Mouse (Mus musculus) hindbrain, embryonic 12.5 days (tissue): Measurements from ENCODE around the gene Tnip1. TPM values are rescaled to one million over a fixed set of nuclear protein-coding genes. Genes with fewer than 3 reads are reported as not detected.
A peak's percentile ranks its signal among the peaks of the same experiment; 100 is the strongest.

ENCODE experiments used
- ATAC-seq: fragments of 200-750 bp; cut with Nextera tagmentation; 2 replicates; pipeline ENCODE4 v1.8.0; 2017; ENCODE audit warnings: moderate TSS enrichment; ENCODE audit not compliant: low FRiP score
- H3K27ac ChIP-seq: fragments of 300-500 bp; sonication (generic); 2 replicates; pipeline ENCODE4 v1.5.1; 2016; ENCODE audit warnings: mild to moderate bottlenecking
- H3K27me3 ChIP-seq: fragments of 300-500 bp; sonication (generic); 2 replicates; pipeline ENCODE4 v1.6.1; 2016; ENCODE audit warnings: mild to moderate bottlenecking
- H3K36me3 ChIP-seq: fragments of 300-500 bp; sonication (generic); 2 replicates; pipeline ENCODE4 v1.6.1; 2016; ENCODE audit warnings: mild to moderate bottlenecking
- H3K4me1 ChIP-seq: fragments of 300-500 bp; sonication (generic); 2 replicates; pipeline ENCODE4 v1.6.1; 2016
- H3K4me2 ChIP-seq: fragments of 300-500 bp; sonication (generic); replicated peaks from 2 replicates; pipeline ENCODE4 v1.6.1; 2016; ENCODE audit warnings: mild to moderate bottlenecking
- H3K4me3 ChIP-seq: fragments of 300-500 bp; sonication (generic); 2 replicates; pipeline ENCODE4 v1.5.1; 2016; ENCODE audit warnings: mild to moderate bottlenecking
- H3K9ac ChIP-seq: fragments of 300-500 bp; sonication (generic); 2 replicates; pipeline ENCODE4 v1.6.1; 2016; ENCODE audit warnings: mild to moderate bottlenecking, moderate library complexity
- H3K9me3 ChIP-seq: fragments of 300-500 bp; sonication (generic); replicated peaks from 2 replicates; pipeline ENCODE4 v1.6.1; 2016; ENCODE audit warnings: mild to moderate bottlenecking
- WGBS: fragments of 180-500 bp; shearing (Covaris S2); methylation state at CpG from one replicate; pipeline ENCODE4 v1.1.7; 2016; 5-methylcytosine and 5-hydroxymethylcytosine counted together
- polyA plus RNA-seq: library from polyadenylated mRNA; unstranded; fragments of >200 nt; fragmentation: Nextera tagmentation; extraction: Ambion mirVana; gene quantifications from 2 replicates; pipeline ENCODE4 v1.2.1, GENCODE M21; 2016

Tnip1 gene
- polyA plus RNA-seq, 1 experiment from 2014 or later = 19.0 TPM

DNA sequence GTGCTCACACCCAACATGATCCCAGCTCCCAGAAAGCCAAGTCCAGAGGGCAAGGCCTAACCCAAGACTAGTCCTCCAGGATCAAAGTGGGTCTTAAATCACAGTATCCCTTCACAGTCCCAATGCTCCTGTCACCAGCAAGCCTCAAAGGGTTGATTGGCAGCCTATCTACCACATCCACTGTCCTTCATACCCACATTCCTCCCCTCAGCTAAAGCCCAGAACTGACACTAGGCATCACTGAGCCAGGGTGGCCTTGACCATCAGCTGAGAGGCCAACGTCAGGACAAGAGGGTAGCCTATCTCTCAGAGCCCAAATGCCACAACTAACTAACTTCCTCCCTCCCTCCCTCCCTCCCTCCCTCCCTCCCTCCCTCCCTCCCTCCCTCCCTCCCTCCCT, 13.0 kb downstream of the Tnip1 start:
- no peak for ATAC-seq
- H3K4me3 ChIP-seq = no peak overlapping the region
- H3K9ac ChIP-seq = no peak overlapping the region
- H3K27ac ChIP-seq = no peak overlapping the region
- no peaks in the 10 kb centered on the region for H3K9me3 ChIP-seq
- H3K36me3 ChIP-seq = no peaks in the 10 kb centered on the region
- peaks cover 18% of the 10 kb centered on the region for H3K4me1 ChIP-seq
- H3K27me3 ChIP-seq = no peaks in the 10 kb centered on the region
- WGBS = 89% methylated on average over 1 of the region's 1 CpGs
- H3K4me2 ChIP-seq = no peak overlapping the region

DNA sequence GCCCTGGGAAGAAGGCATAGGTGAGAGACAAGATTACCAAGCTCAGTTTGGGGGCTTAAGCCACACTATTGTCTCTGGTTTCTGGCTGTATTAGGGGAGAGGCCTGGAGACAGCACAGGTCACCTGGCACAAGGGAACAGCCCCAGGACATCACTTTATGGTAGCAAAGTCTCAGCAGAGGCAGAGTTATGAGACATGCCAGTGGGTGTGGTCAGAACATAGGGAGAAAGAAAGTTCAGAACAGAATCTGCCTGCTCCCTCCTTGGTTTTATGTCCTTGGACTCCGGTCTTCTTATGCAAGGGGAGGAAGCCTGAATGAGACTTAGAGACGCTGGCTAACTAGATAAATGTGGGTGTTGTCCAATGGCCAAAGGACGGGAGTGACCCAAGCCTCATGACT, 18.0 kb downstream of the Tnip1 start:
- Histone ChIP-seq H3K27me3 (no peaks in the 10 kb centered on the region), H3K4me2 (no peak overlapping the region), H3K9me3 (no peaks in the 10 kb centered on the region), H3K27ac (no peak overlapping the region), H3K36me3 (no peaks in the 10 kb centered on the region), H3K4me3 (no peak overlapping the region), H3K9ac (no peak overlapping the region), H3K4me1 (no peaks in the 10 kb centered on the region)
- no peak for ATAC-seq
- WGBS = 86% methylated on average over 3 of the region's 3 CpGs

DNA sequence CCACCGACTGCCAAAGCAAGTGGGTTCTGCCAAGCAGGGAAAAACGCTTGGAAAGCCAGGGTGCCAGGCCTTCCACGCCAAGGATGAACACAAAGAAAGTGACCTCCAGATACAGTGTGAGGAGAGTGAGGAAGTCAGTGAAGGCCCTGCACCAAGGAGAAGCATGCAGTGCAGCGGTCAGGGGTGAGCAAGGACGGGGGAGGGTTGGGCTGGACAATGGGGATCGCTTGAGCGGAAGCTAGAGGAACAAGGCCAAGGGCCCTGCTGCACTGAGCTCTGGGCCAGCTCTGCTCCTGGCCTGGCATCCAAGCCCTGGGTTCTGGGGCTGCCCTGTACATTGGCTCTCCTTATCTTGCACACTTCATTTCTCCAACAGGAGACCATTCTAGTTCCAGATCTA, 22.7 kb downstream of the Tnip1 start:
- Histone ChIP-seq H3K27me3 (no peaks in the 10 kb centered on the region), H3K36me3 (peaks cover 9% of the 10 kb centered on the region), H3K4me3 (no peak overlapping the region), H3K4me1 (peaks cover 8% of the 10 kb centered on the region), H3K27ac (no peak overlapping the region), H3K9ac (0 out of 2 replicates have a peak overlapping the region, but pooled peaks have one; percentile 8), H3K9me3 (no peaks in the 10 kb centered on the region), H3K4me2 (no peak overlapping the region)
- 75% methylated on average over 7 of the region's 7 CpGs for WGBS
- no peak for ATAC-seq

GRCm38 (mm10) chr11:54939501-54939900, 23.2 kb downstream of the Tnip1 start:
- H3K4me2 ChIP-seq = no peak overlapping the region
- 0 out of 2 replicates have a peak overlapping the region, but pooled peaks have one; percentile 8 for H3K9ac ChIP-seq
- H3K36me3 ChIP-seq = peaks cover 9% of the 10 kb centered on the region
- WGBS = 89% methylated on average over 8 of the region's 8 CpGs
- no peak overlapping the region for H3K27ac ChIP-seq
- no peak for ATAC-seq
- peaks cover 8% of the 10 kb centered on the region for H3K4me1 ChIP-seq
- H3K9me3 ChIP-seq = no peaks in the 10 kb centered on the region
- no peaks in the 10 kb centered on the region for H3K27me3 ChIP-seq
- H3K4me3 ChIP-seq = no peak overlapping the region

GRCm38 (mm10) chr11:54936771-54937140, 26.0 kb downstream of the Tnip1 start:
- no peak overlapping the region for H3K9ac ChIP-seq
- no peaks in the 10 kb centered on the region for H3K27me3 ChIP-seq
- no peaks in the 10 kb centered on the region for H3K9me3 ChIP-seq
- no peak overlapping the region for H3K4me3 ChIP-seq
- no peak for ATAC-seq
- peaks cover 23% of the 10 kb centered on the region for H3K36me3 ChIP-seq
- H3K4me2 ChIP-seq = no peak overlapping the region
- H3K4me1 ChIP-seq = peaks cover 8% of the 10 kb centered on the region
- 91% methylated on average over 2 of the region's 3 CpGs for WGBS
- H3K27ac ChIP-seq = no peak overlapping the region

GRCm38 (mm10) chr11:54936035-54936770, 26.5 kb downstream of the Tnip1 start:
- no peak overlapping the region for H3K4me3 ChIP-seq
- H3K9me3 ChIP-seq = no peaks in the 10 kb centered on the region
- no peaks in the 10 kb centered on the region for H3K27me3 ChIP-seq
- no peak overlapping the region for H3K27ac ChIP-seq
- no peak for ATAC-seq
- WGBS = 29% methylated on average over 12 of the region's 12 CpGs
- H3K36me3 ChIP-seq = peaks cover 23% of the 10 kb centered on the region
- no peak overlapping the region for H3K4me2 ChIP-seq
- peaks cover 8% of the 10 kb centered on the region for H3K4me1 ChIP-seq
- H3K9ac ChIP-seq = no peak overlapping the region

- no peak overlapping the region for H3K4me3 ChIP-seq
- no peak overlapping the region for H3K4me2 ChIP-seq
- no peak for ATAC-seq
- no peaks in the 10 kb centered on the region for H3K27me3 ChIP-seq
- H3K4me1 ChIP-seq = peaks cover 8% of the 10 kb centered on the region
- peaks cover 31% of the 10 kb centered on the region for H3K36me3 ChIP-seq
- H3K9ac ChIP-seq = no peak overlapping the region
- H3K27ac ChIP-seq = no peak overlapping the region
- 95% methylated on average over 7 of the region's 7 CpGs for WGBS
- H3K9me3 ChIP-seq = no peaks in the 10 kb centered on the region
These were observed 28.5 kb downstream of the Tnip1 start for GRCm38 (mm10) chr11:54934198-54934597.

DNA sequence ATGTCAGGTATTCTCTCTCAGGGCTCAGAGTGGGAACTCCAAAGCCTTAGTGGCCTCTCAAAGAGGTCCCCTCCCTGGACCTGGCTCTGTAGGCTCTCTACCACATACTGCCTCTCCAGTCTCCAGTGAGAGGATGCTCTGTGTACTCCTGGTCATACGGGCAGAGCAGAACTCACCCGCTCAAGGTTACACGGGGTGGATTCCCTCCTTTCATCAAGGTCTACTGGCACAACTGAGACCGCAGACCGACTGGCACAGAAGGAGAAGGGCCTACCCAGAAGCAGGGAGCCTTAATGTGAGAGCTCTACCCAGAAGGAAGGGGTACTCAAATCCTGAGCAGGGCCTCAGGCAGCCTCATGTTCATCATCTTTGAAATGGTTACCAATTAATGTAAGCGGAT, 30.2 kb downstream of the Tnip1 start:
- Histone ChIP-seq H3K4me2 (no peak overlapping the region), H3K4me3 (no peak overlapping the region), H3K9me3 (no peaks in the 10 kb centered on the region), H3K36me3 (peaks cover 34% of the 10 kb centered on the region), H3K27ac (no peak overlapping the region), H3K4me1 (peaks cover 8% of the 10 kb centered on the region), H3K9ac (no peak overlapping the region), H3K27me3 (no peaks in the 10 kb centered on the region)
- ATAC-seq = no peak
- WGBS = 93% methylated on average over 6 of the region's 6 CpGs

- ATAC-seq = no peak
- 64% methylated on average over 5 of the region's 5 CpGs for WGBS
- no peak overlapping the region for H3K27ac ChIP-seq
- H3K4me1 ChIP-seq = peaks cover 8% of the 10 kb centered on the region
- H3K4me2 ChIP-seq = no peak overlapping the region
- H3K9ac ChIP-seq = no peak overlapping the region
- H3K9me3 ChIP-seq = no peaks in the 10 kb centered on the region
- H3K4me3 ChIP-seq = no peak overlapping the region
- H3K36me3 ChIP-seq = peaks cover 33% of the 10 kb centered on the region
- no peaks in the 10 kb centered on the region for H3K27me3 ChIP-seq
These were observed 31.2 kb downstream of the Tnip1 start for GRCm38 (mm10) chr11:54931405-54932093.

DNA sequence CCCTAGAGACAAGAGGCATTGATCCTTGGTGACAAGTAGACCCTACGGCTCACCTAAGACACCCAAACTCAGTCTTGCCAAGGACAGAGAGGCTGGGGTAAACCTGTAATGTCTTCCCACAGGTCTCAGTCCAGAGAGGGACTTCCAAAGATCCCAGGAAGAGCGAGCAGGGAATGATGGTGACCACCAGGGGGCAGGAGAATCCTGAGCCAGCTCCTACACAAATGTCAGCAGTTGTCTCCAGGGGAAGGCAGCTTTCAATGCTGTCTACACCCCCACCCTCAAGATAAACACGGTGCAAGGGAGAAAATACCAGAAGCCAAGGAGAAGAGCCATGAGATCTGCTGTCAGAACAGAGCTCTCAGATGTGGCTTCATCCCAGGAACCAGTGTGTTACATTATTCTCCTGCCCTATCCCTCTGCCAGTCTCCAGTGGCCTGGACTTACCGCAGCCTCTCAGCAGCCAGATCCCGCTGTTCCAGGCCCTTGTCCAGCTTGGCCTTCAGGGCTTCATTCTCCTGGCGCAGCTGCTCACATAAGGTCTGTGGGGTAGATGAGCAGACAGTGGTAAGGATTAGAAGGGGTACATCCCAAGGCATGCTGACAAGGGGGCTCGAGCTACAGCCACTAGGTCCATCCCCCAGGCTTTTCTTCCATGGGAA, 32.3 kb downstream of the Tnip1 start:
- H3K4me2 ChIP-seq = no peak overlapping the region
- no peak overlapping the region for H3K27ac ChIP-seq
- H3K4me3 ChIP-seq = no peak overlapping the region
- H3K9me3 ChIP-seq = no peaks in the 10 kb centered on the region
- ATAC-seq = no peak
- no peaks in the 10 kb centered on the region for H3K27me3 ChIP-seq
- no peaks in the 10 kb centered on the region for H3K4me1 ChIP-seq
- no peak overlapping the region; the same call in 1 of the 2 replicates for H3K9ac ChIP-seq
- WGBS = 66% methylated on average over 7 of the region's 7 CpGs
- H3K36me3 ChIP-seq = peaks cover 43% of the 10 kb centered on the region

DNA sequence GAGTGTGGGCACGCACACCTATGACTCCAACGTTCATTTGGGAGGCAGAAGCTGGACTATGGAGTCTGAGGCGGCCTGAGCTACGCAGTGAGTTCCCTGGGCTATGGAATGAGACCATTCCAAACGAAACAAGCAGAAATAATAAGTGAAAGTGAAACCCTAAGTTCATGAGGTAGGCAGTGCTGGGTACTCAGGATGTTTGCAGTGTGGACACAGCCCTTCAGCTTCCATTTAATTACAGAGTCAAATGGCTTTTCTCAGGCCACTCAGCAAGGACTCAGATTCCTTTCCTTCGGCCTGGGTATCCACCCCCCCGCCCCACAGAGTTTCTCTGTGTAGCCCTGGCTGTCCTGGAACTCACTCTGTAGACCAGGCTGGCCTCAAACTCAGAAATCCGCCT, 33.0 kb downstream of the Tnip1 start:
- H3K27ac ChIP-seq = no peak overlapping the region
- H3K36me3 ChIP-seq = peaks cover 43% of the 10 kb centered on the region
- H3K4me2 ChIP-seq = no peak overlapping the region
- H3K9ac ChIP-seq = no peak overlapping the region
- H3K4me3 ChIP-seq = no peak overlapping the region
- no peaks in the 10 kb centered on the region for H3K27me3 ChIP-seq
- no peak for ATAC-seq
- H3K9me3 ChIP-seq = no peaks in the 10 kb centered on the region
- no peaks in the 10 kb centered on the region for H3K4me1 ChIP-seq
- WGBS = 86% methylated on average over 8 of the region's 8 CpGs

GRCm38 (mm10) chr11:54929290-54929689, 33.4 kb downstream of the Tnip1 start:
- no peaks in the 10 kb centered on the region for H3K27me3 ChIP-seq
- no peaks in the 10 kb centered on the region for H3K4me1 ChIP-seq
- H3K9ac ChIP-seq = no peak overlapping the region
- H3K4me3 ChIP-seq = no peak overlapping the region
- no peak overlapping the region for H3K27ac ChIP-seq
- no peak for ATAC-seq
- no peaks in the 10 kb centered on the region for H3K9me3 ChIP-seq
- peaks cover 46% of the 10 kb centered on the region for H3K36me3 ChIP-seq
- WGBS = 96% methylated on average over 6 of the region's 6 CpGs
- no peak overlapping the region for H3K4me2 ChIP-seq
